Mouse (Mus musculus): Measurements from ENCODE around the gene Epha8. TPM values are rescaled to one million over a fixed set of nuclear protein-coding genes. Genes with fewer than 3 reads are reported as not detected.
A peak's percentile ranks its signal among the peaks of the same experiment; 100 is the strongest.

Gene Epha8
- polyA plus RNA-seq, 1 experiment from 2014 or later, result 16.5 TPM

DNA sequence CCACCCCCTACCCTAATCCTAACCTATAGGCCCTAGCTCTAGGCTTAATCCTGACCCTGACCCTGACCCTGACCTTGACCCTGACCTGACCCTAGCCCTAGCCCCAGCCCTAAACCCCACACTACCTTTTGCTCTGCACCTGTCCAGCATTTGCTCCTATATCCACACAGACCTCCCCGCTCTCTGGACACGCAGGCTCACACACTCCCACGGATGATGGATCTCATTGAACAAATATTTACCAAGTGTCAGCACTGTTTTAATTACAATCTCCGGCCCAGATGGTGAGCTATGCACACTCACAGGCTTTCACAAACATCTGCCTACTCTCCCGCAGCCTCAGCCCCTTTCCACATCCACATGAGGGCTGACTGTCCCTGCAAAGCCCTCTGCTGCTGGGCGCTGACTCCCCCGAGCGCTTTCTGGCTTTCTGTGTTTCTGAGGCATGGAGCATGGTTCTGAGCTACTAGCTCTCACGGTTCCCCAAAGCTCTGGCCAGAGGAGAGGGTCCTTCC is 58.5 kb downstream of the Epha8 start:
- Histone ChIP-seq H3K4me2 (no peak overlapping the region), H3K4me3 (no peak overlapping the region), H3K27ac (replicated peaks) (no peak overlapping the region), H3K36me3 (no peaks in the 10 kb centered on the region), H3K27me3 (peaks cover 25% of the 10 kb centered on the region), H3K9ac (no peak overlapping the region), H3K4me1 (replicated peaks) (peaks cover 13% of the 10 kb centered on the region), H3K9me3 (no peaks in the 10 kb centered on the region)
- WGBS, result 58% methylated on average over 9 of the region's 9 CpGs
- no peak for ATAC-seq (ENCODE audit: low FRiP score, low read depth)

DNA sequence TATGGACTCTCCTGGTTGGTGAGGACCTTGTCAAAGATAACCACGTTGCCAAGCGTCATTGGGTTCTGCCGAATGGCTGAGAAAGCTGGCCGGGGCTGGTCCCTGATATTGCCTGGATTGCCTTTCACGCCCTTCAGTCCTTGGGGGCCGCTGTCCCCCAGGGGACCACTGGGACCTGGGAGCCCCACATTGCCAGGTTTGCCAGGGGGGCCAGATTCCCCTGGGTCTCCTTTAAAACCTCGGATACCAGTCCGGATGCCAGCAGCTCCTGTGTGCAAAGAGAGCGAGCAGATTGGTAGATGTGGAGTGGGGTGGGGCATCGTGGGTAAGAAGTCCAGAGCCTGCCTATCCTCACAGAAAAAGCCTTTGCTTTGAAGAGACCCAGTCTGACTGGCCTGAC is 60.2 kb downstream of the Epha8 start:
- Histone ChIP-seq H3K4me3 (no peak overlapping the region), H3K9me3 (no peaks in the 10 kb centered on the region), H3K9ac (no peak overlapping the region), H3K27ac (replicated peaks) (no peak overlapping the region), H3K27me3 (peaks cover 25% of the 10 kb centered on the region), H3K4me1 (replicated peaks) (peaks cover 13% of the 10 kb centered on the region), H3K4me2 (no peak overlapping the region), H3K36me3 (no peaks in the 10 kb centered on the region)
- WGBS, result 41% methylated on average over 10 of the region's 10 CpGs
- ATAC-seq (ENCODE audit: low FRiP score, low read depth), result no peak

DNA sequence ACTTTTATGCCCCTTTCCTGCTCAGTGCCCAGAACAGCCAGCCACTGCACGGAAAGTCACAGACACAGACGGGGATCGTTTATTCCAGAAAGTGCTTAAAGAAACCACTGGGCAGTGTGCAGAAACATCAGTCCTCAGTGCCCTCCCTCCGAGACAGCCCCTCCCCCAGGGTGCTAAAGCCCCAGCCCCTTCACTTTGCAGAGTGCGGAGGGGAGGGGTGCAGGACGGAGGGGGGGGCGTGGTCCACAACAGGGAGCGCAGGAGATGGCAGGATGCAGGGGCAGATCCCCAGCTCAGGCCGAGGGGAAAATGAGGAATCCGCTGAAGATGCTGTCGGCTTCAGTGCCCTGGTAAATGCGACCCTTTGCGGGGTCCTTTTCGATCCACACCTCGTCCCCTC is 60.8 kb downstream of the Epha8 start:
- H3K9me3 ChIP-seq, result no peaks in the 10 kb centered on the region
- no peak for ATAC-seq (ENCODE audit: low FRiP score, low read depth)
- no peak overlapping the region for H3K9ac ChIP-seq
- no peaks in the 10 kb centered on the region for H3K36me3 ChIP-seq
- H3K4me2 ChIP-seq, result peak overlapping the region; percentile 40
- 6% methylated on average over 15 of the region's 15 CpGs for whole genome bisulfite sequencing
- H3K4me1 ChIP-seq (replicated peaks), result peaks cover 13% of the 10 kb centered on the region
- H3K4me3 ChIP-seq, result 0 out of 2 replicates have a peak overlapping the region, but pooled peaks have one; percentile 3
- peaks cover 28% of the 10 kb centered on the region for H3K27me3 ChIP-seq
- H3K27ac ChIP-seq (replicated peaks), result no peak overlapping the region

DNA sequence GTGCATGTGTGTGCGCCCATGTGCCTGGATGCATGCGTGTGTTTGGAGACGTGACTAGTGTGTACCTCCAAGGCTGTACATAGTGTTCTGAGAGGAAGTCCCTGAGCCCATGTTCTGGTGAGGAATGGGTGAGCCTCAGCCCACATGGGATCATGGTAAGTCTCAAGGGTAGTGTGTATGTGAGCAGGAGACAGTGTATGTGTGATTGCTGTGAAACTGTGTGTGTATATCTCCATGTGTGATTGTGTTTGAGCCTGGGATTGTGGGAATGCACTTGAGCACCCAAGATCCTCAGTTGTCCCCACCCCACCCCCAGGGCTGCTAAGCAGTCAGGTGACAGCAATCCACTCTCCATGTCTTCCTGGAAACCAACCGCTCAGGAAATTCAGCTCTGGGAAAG is 61.8 kb downstream of the Epha8 start:
- no peak overlapping the region for H3K9ac ChIP-seq
- H3K4me1 ChIP-seq (replicated peaks), result peaks cover 13% of the 10 kb centered on the region
- no peak overlapping the region for H3K4me2 ChIP-seq
- 0 out of 2 replicates have a peak, but pooled peaks have one; percentile 17 for ATAC-seq (ENCODE audit: low FRiP score, low read depth)
- WGBS, result 83% methylated on average over 4 of the region's 4 CpGs
- H3K27ac ChIP-seq (replicated peaks), result no peak overlapping the region
- H3K27me3 ChIP-seq, result peaks cover 28% of the 10 kb centered on the region
- H3K9me3 ChIP-seq, result no peaks in the 10 kb centered on the region
- H3K4me3 ChIP-seq, result no peak overlapping the region
- H3K36me3 ChIP-seq, result no peaks in the 10 kb centered on the region

DNA sequence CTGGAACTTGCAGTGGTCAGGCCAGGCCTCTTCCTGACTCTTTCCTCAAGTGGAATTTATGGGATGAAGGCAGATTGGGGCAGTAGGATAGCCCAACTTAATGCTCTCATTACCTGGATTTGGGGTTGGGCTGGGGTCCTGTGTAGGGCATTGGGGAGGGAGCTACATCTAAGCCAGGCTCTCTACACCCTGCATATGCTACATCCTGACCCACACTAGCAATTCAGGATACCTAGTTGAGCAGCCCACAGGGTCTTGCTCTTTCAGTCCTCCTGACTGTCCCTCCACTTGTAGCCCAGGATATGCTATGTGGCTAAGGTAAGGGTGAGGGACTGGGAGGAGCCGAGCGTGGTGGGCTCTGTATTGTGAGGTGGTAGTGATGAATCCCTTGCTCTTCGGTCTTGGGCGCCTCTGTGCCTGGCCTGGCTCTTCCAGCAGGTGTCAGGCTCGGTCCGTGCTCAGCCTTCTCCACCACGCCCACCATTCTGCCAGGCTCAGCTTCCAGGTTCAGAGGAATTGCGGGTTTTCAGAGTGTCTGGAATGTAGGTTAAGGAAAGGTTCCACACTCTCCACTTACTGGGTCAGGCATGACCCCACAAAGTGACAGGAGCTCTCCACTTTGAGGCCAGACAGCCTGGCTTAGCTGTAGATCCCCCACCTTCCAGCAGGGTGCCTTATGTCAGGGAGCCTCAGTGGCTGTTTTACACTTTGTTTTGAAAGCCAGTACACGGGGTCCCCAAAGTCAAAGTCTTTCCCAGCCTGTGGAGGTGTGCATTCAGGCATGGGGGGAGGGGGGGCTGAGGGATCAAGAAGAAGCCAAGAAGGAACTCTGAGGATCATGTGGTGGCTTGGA is 62.7 kb downstream of the Epha8 start:
- peaks cover 28% of the 10 kb centered on the region for H3K27me3 ChIP-seq
- H3K4me3 ChIP-seq, result no peak overlapping the region
- H3K4me2 ChIP-seq, result no peak overlapping the region
- H3K9ac ChIP-seq, result no peak overlapping the region
- 8% methylated on average over 9 of the region's 9 CpGs for whole genome bisulfite sequencing
- H3K36me3 ChIP-seq, result no peaks in the 10 kb centered on the region
- H3K27ac ChIP-seq (replicated peaks), result no peak overlapping the region
- ATAC-seq (ENCODE audit: low FRiP score, low read depth), result peak; percentile 89
- H3K4me1 ChIP-seq (replicated peaks), result peaks cover 13% of the 10 kb centered on the region
- no peaks in the 10 kb centered on the region for H3K9me3 ChIP-seq

DNA sequence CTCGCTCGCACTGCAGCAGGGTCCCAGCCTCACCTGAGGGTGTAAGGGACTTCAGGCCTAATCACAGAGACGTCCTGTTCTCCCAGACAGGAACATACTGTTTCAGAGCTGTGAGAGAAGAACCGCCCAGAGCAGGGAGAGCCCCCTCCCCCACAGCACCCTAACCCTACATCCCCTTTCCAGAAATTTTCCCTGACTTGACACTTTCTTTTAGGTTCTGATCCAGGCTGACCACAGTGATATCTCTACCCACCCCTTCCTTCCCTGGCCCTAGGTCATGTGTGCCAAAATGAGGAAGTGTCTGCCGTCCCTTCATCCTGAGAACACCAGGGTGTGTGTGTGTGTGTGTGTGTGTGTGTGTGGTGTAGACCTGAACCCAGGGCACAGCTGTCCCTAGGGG is 63.8 kb downstream of the Epha8 start, which contains the start of gene C1qc:
TSS of gene C1qc (minus strand) at position 255 of the 400 bp plus-strand sequence.
- no peaks in the 10 kb centered on the region for H3K9me3 ChIP-seq
- peaks cover 28% of the 10 kb centered on the region for H3K27me3 ChIP-seq
- H3K4me3 ChIP-seq, result no peak within 1 kb of the TSS
- no peak for ATAC-seq (ENCODE audit: low FRiP score, low read depth)
- H3K4me1 ChIP-seq (replicated peaks), result peaks cover 13% of the 10 kb centered on the region
- H3K27ac ChIP-seq (replicated peaks), result no peak within 1 kb of the TSS
- no peak within 1 kb of the TSS for H3K9ac ChIP-seq
- 68% methylated on average over 5 of the region's 5 CpGs for WGBS
- H3K4me2 ChIP-seq, result no peak within 1 kb of the TSS
- H3K36me3 ChIP-seq, result no peaks in the 10 kb centered on the region

DNA sequence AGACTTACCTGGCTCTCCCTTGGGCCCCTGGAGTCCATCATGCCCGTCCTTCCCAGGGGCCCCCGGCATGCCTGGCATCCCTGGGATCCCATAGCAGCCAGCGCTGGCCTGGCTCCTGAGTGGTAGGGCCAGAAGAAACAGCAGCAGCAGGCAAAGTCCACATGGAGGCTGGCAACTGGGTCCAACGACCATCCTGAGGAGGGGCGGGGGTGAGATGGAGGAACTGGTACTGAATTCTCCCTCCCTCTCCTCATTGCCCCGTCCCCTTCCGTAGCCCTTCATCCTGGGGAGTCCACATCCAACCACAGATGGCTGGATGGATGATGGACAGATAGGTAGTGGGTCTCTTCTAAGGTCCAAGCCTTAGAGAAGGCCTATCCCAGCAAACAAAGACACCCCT is 64.2 kb downstream of the Epha8 start:
- Histone ChIP-seq H3K9me3 (no peaks in the 10 kb centered on the region), H3K36me3 (no peaks in the 10 kb centered on the region), H3K4me3 (no peak overlapping the region), H3K4me1 (replicated peaks) (peaks cover 13% of the 10 kb centered on the region), H3K27ac (replicated peaks) (no peak overlapping the region), H3K27me3 (peaks cover 28% of the 10 kb centered on the region), H3K4me2 (no peak overlapping the region), H3K9ac (no peak overlapping the region)
- no peak for ATAC-seq (ENCODE audit: low FRiP score, low read depth)
- WGBS, result 67% methylated on average over 7 of the region's 7 CpGs

DNA sequence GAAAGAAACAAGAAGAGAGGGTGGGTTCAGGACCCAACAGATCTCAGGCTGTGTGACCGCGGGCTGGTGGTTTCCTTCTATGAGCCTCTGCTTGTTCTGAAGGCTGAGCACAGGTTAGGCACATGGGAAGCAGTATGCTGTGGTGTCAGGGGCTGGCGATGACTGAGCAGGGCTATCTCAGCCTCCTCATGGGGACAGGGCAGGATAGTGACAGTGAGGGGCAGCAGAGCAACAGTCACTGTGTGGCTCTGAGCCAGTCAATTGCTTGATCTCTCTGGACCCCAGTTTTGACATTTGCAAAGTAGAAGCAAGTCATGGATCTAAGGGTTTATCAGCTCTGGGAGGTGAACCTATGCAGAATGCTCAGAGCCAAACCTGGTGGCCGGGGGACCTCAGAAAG is 65.5 kb downstream of the Epha8 start:
- no peak for ATAC-seq (ENCODE audit: low FRiP score, low read depth)

DNA sequence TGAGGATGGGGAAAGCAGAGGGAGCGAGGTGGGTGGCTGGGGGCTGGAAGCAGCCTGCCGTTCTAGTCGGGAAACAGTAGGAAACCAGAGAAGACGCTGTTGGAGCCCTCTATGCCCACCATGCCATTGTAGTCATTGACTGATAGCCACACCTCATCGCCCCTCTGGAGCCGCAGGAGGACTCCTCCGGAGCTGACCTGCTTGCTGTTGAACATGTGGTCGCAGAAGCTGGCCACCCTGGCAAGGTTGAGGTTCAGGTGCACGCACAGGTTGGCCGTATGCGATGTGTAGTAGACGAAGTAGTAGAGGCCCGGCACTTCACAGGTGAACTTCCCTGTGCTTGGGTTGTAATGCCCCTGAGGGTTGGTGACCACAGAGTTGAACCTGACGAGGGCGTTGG is 66.6 kb downstream of the Epha8 start:
- 87% methylated on average over 15 of the region's 15 CpGs for WGBS

More for the DNA sequence above, 65.5 kb downstream of the Epha8 start:
- Histone ChIP-seq H3K36me3 (no peaks in the 10 kb centered on the region), H3K4me3 (no peak overlapping the region), H3K9me3 (no peaks in the 10 kb centered on the region), H3K9ac (no peak overlapping the region), H3K4me2 (no peak overlapping the region), H3K27ac (replicated peaks) (no peak overlapping the region), H3K4me1 (replicated peaks) (peaks cover 10% of the 10 kb centered on the region), H3K27me3 (peaks cover 18% of the 10 kb centered on the region)
- WGBS, result 86% methylated on average over 4 of the region's 4 CpGs

DNA sequence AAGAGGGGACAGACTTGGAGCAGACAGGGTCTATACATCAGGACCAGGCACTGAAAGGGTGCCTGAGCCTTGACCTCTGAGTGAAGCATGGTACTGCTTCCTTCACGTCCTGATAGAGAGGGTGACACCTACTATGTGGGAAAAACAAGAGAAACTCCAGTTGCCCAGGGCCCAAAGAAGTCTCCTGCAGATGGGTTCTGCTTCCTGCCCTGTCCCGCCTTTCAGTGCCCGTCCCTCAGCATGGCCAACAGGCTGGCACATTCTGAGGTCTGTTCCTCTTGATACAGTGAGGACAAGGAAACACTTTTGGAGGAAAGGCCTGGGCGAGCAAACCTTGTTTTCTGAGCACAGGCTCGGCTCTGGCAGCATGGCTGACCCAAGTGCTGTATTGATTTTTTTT is 68.9 kb downstream of the Epha8 start:
- no peaks in the 10 kb centered on the region; the same call in 1 of the 2 replicates for H3K4me1 ChIP-seq (replicated peaks)
- no peak for ATAC-seq (ENCODE audit: low FRiP score, low read depth)
- H3K27ac ChIP-seq (replicated peaks), result no peak overlapping the region
- no peak overlapping the region for H3K4me2 ChIP-seq
- H3K27me3 ChIP-seq, result peaks cover 2% of the 10 kb centered on the region; the same call in 1 of the 2 replicates
- no peak overlapping the region for H3K9ac ChIP-seq
- no peaks in the 10 kb centered on the region for H3K9me3 ChIP-seq
- H3K4me3 ChIP-seq, result no peak overlapping the region
- WGBS, result 65% methylated on average over 5 of the region's 5 CpGs
- no peaks in the 10 kb centered on the region for H3K36me3 ChIP-seq

More for the DNA sequence above, 66.6 kb downstream of the Epha8 start:
- Histone ChIP-seq H3K4me1 (replicated peaks) (peaks cover 5% of the 10 kb centered on the region; the same call in 1 of the 2 replicates), H3K36me3 (no peaks in the 10 kb centered on the region), H3K9ac (no peak overlapping the region), H3K27me3 (peaks cover 8% of the 10 kb centered on the region), H3K27ac (replicated peaks) (no peak overlapping the region), H3K4me2 (no peak overlapping the region), H3K9me3 (no peaks in the 10 kb centered on the region), H3K4me3 (no peak overlapping the region)
- ATAC-seq (ENCODE audit: low FRiP score, low read depth), result no peak

DNA sequence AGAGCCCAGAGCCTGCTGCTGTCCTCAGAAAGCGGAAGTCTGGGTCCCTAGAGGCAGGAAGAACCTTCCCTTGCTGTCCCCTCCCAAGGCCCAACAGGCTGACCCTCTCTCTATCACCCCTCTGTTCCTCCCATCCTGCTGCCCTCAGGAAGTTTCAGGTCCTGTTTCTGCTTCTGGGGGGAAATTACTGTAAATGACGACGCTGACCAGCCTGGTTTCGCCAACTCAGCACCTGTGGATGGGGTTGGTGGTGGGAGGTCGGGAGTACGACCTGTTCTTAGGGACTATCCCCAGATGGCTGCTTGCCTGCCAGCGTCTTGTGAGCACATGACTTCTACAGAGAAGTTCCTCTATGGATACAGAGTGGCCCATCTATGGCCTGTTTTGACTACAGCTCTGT is 70.5 kb downstream of the Epha8 start, which contains the start of gene C1qb:
TSS of gene C1qb (minus strand) at position 87 of the 400 bp plus-strand sequence.
- Histone ChIP-seq H3K4me3 (no peak within 1 kb of the TSS), H3K4me1 (replicated peaks) (no peaks in the 10 kb centered on the region; the same call in 1 of the 2 replicates), H3K9ac (no peak within 1 kb of the TSS), H3K4me2 (no peak within 1 kb of the TSS), H3K27me3 (peaks cover under 1% of the 10 kb centered on the region; the same call in 1 of the 2 replicates), H3K36me3 (no peaks in the 10 kb centered on the region), H3K9me3 (no peaks in the 10 kb centered on the region), H3K27ac (replicated peaks) (no peak within 1 kb of the TSS)
- no peak for ATAC-seq (ENCODE audit: low FRiP score, low read depth)
- 83% methylated on average over 7 of the region's 7 CpGs for WGBS

Data from hindbrain, embryonic 15.5 days (tissue).